Mouse (Mus musculus) spleen, postnatal 14 days (tissue): Measurements from ENCODE around the gene Pard3b.
A peak's percentile ranks its signal among the peaks of the same experiment; 100 is the strongest.

Experiments
- DNase-seq, 2 experiments: peaks; one replicate each; pipeline ENCODE4 v3.0.0; 2021 to 2022; ENCODE audit warnings: low spot score in 2 of 2

Pard3b gene

DNA sequence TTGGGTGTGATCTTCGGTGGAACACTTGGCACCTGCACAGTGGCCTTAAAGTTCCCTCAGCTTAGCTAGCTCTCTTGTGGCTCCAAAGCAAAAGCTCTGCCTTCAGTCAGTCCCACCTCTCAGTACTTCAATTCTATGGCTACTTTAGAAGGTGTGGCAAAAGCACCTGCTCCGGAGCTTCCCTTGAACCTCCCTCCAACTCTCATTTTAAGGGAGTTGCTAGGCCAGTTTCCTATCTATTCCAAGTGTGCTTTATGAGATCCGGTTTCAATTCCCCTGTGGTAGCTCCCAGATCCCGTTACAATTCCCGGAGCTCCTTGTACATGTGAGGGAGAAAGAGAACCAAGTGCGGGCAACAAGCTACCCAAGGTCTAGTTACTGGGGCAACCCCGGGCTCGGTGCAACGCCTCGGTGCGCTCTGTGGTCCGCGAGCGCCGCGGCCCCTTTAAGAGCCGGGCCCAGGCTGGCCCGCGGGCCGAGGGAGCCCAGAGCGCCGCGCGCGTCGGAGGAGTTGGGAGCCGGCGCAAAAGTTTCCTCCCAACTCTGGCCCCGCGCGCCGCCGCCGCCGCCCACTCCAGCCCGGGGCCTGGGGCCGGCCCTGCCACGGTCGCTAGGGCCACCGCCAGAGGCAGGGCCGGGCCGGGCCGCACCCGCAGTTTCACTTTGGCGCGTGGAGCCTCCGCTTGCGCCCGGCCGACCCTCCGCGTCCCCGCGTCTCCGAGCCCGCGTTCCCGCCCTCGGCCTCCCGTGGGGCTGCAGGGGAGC, at the start of gene Pard3b:
Pard3b (plus strand) TSS at position 478 of the 765 bp plus-strand sequence.
- peak in 1 of 2 experiments; percentile 12 for DNase-seq

GRCm38 (mm10) chr1:61616176-61616575, 22.4 kb upstream of the Pard3b start:
- no peak for DNase-seq

- no peak for DNase-seq
Observed at GRCm38 (mm10) chr1:61620651-61621050, 18.0 kb upstream of the Pard3b start.

DNA sequence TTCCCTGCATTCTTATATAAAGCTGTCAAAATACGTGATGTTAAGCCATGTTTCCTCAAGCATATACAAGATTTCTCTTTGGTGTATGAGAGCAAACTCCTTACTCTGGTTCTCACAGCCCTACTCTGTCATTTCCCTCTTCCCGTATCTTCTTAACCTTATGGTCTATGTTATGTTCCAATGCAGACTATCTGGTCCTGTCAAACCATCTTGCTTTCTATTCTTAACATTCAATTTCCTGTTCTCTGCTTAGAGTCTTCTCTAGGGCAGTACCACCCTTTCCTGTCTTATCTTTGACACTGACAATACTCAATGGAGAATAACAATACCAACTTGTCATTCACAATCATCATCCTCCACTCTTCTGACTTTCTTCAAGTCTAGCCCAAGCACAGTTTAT, 8.8 kb upstream of the Pard3b start:
- DNase-seq: no peak

GRCm38 (mm10) chr1:61639114-61640093, 780 bp downstream of the Pard3b start:
- DNase-seq: peak in 1 of 2 experiments; percentile 2

- no peak for DNase-seq
Observed at GRCm38 (mm10) chr1:61641880-61642279, 3.3 kb downstream of the Pard3b start.

- DNase-seq: no peak
Observed at GRCm38 (mm10) chr1:61645062-61645461, 6.4 kb downstream of the Pard3b start.

DNA sequence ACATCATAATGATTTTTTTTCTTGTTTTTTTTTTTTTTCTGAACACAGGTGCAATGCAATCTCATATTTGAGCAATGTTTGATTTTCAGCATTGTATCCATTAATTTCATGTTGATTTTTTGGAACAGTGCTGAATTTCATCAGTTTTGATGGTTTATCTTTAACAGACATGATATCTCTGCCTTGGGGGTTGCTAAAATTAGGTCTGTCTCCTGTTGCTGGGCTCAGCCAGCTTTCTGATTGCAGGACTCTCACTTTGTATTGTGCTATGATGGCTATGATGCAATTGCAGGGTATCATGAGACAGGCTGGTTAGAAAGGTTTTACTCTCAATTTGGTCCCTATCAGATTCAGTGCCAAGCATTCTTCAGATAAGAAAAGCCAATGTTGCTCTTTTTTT, 11.3 kb downstream of the Pard3b start:
- DNase-seq: no peak

- no peak for DNase-seq
Observed at GRCm38 (mm10) chr1:61651454-61652271, 13.0 kb downstream of the Pard3b start.

DNA sequence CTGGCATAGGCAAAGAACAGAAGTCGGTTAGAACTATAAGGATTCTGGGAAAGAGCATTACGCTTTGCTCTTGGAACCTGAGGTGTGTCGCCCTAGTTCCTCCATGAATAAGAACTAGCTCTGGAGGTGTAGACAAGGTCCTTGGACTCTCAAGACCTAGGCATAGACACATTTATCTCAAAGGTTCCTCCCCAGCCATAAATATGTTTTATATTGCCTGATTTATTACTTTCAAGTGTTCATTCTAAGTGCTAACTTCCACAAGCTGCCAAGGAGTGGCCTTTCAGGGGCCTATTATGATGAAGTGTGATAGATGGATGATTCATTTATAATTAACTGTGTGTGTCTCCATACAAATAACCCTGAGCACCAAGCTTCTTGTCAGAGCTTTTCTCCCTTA, 19.1 kb downstream of the Pard3b start:
- no peak for DNase-seq

GRCm38 (mm10) chr1:61659931-61660330, 21.3 kb downstream of the Pard3b start:
- DNase-seq: no peak

GRCm38 (mm10) chr1:61685221-61685814, 46.7 kb downstream of the Pard3b start:
- no peak for DNase-seq

- no peak for DNase-seq
Observed at GRCm38 (mm10) chr1:61685921-61686320, 47.3 kb downstream of the Pard3b start.

- DNase-seq: no peak
Observed at GRCm38 (mm10) chr1:61688301-61688700, 49.7 kb downstream of the Pard3b start.

DNA sequence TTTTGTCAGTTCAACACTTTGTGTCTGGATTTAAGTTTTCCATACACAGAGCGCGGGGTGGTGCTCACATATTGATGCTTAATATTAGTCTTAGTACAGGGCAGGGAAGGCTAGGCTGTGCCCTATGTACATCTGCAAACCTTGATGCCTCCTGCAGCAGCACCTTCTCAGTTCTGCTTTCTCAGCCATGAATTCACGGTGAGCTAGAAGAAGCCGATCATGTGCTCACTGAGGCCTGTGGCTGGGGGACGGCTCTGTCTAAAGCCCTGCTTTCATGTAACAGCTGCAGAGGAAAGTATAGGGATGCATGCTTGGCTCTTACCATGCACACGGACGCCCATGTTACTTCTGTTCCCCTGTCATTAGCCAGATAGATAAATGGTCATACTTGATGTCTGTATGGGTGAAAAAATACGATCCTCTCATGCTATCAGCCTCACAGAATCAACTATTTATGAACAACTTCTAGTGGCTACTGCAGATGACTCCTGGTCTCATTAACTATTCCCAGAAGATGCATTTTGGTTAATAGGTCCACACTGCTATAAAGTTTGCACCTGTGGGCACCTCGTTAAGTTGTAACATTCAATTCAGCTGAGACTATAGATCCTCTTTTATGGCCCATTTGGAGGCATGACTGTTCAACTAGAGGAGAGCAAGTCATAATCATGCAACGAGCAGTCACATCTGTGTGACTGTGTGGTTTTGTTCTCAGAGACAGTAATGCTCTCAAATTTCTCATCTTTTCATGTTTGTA, 60.0 kb downstream of the Pard3b start:
- DNase-seq: no peak

- no peak for DNase-seq
Observed at GRCm38 (mm10) chr1:61709812-61710211, 71.2 kb downstream of the Pard3b start.

GRCm38 (mm10) chr1:61711523-61711922, 72.9 kb downstream of the Pard3b start:
- no peak for DNase-seq

- DNase-seq: no peak
Observed at GRCm38 (mm10) chr1:61729654-61730053, 91.0 kb downstream of the Pard3b start.

DNA sequence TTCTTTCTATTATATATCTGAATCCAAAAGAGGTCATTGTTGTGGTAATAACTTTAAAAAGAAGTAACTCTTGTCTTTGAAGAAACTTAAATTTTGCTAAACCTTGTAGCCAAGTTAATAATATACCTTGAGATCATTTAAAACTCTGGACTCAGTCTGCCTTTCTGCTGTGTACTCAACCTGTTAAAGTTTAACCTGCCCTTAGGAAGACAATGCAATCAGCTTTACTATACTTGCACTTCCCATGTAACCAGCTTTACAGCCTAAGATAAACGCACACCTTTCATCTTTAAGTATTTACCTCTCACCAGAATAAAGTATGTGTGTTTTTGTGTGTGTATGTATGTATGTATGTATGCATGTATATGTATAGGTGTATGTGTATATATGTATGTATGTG, 97.9 kb downstream of the Pard3b start:
- no peak for DNase-seq

- DNase-seq: no peak
Observed at GRCm38 (mm10) chr1:61742831-61743230, 104.2 kb downstream of the Pard3b start.

GRCm38 (mm10) chr1:61747481-61747880, 108.9 kb downstream of the Pard3b start:
- no peak for DNase-seq
